Mouse (Mus musculus): ENCODE measurements at regions not wholly inside any gene's neighbourhood (a gene's known extent, or its start where the extent isn't known, plus 50 kb on each side); places are given as distances from the start of the nearest gene placed in this dataset.

GRCm38 (mm10) chr14:105813661-105814060 is 83.0 kb downstream of the Spry2 start:
- Histone ChIP-seq H3K4me3 (replicated peaks) (no peak overlapping the region), H3K4me1 (peaks cover 3% of the 10 kb centered on the region; the same call in 1 of the 2 replicates), H3K27me3 (replicated peaks) (no peaks in the 10 kb centered on the region), H3K9me3 (peaks cover 13% of the 10 kb centered on the region), H3K36me3 (replicated peaks; ENCODE audit: low read length) (no peaks in the 10 kb centered on the region)
- TF ChIP-seq GATA1 (IDR thresholded peaks at IDR 0.05; ENCODE audit: borderline replicate concordance, low read length) (no peak), FLI1 (IDR thresholded peaks at IDR 0.05; ENCODE audit: low read length) (no peak)

GRCm38 (mm10) chr14:105813097-105813496 is 83.5 kb downstream of the Spry2 start:
- H3K4me1 ChIP-seq = peaks cover 3% of the 10 kb centered on the region; the same call in 1 of the 2 replicates
- peaks cover 11% of the 10 kb centered on the region for H3K9me3 ChIP-seq
- no peak overlapping the region for H3K4me3 ChIP-seq (replicated peaks)
- TF ChIP-seq GATA1 (IDR thresholded peaks at IDR 0.05; ENCODE audit: borderline replicate concordance, low read length) (no peak), FLI1 (IDR thresholded peaks at IDR 0.05; ENCODE audit: low read length) (no peak)
- H3K36me3 ChIP-seq (replicated peaks; ENCODE audit: low read length) = no peaks in the 10 kb centered on the region
- no peaks in the 10 kb centered on the region for H3K27me3 ChIP-seq (replicated peaks)

GRCm38 (mm10) chr14:105805762-105806161 is 90.9 kb downstream of the Spry2 start:
- peaks cover 41% of the 10 kb centered on the region for H3K4me1 ChIP-seq
- no peaks in the 10 kb centered on the region for H3K27me3 ChIP-seq (replicated peaks)
- H3K4me3 ChIP-seq (replicated peaks) = no peak overlapping the region
- TF ChIP-seq FLI1 (IDR thresholded peaks at IDR 0.05; ENCODE audit: low read length) = no peak
- no peak for TF ChIP-seq GATA1 (IDR thresholded peaks at IDR 0.05; ENCODE audit: borderline replicate concordance, low read length)
- no peaks in the 10 kb centered on the region for H3K9me3 ChIP-seq
- H3K36me3 ChIP-seq (replicated peaks; ENCODE audit: low read length) = no peaks in the 10 kb centered on the region

DNA sequence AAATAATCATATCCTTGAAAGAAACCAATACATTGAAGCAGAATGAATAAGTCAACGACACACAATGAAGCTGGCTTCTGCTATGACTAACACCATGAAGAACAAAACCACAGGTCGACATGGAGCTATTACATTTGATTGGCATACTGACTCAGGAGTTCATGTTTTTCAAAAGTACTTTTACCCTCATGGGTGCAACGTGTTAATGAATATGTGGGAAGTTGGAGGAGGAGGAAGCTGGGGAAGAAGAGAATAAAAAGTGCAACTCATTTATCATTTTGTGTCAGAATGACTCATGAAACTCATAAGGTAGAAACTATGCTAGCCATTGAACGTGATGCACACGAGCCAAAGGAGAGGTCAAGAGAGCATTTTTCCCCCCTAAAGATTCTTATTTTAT is 91.3 kb downstream of the Spry2 start:
- Histone ChIP-seq H3K4me1 (peaks cover 41% of the 10 kb centered on the region), H3K27me3 (replicated peaks) (no peaks in the 10 kb centered on the region), H3K9me3 (no peaks in the 10 kb centered on the region), H3K36me3 (replicated peaks; ENCODE audit: low read length) (no peaks in the 10 kb centered on the region), H3K4me3 (replicated peaks) (no peak overlapping the region)
- TF ChIP-seq GATA1 (IDR thresholded peaks at IDR 0.05; ENCODE audit: borderline replicate concordance, low read length) (no peak), FLI1 (IDR thresholded peaks at IDR 0.05; ENCODE audit: low read length) (no peak)

GRCm38 (mm10) chr14:105804761-105805160 is 91.9 kb downstream of the Spry2 start:
- no peaks in the 10 kb centered on the region for H3K27me3 ChIP-seq (replicated peaks)
- no peak overlapping the region for H3K4me3 ChIP-seq (replicated peaks)
- no peaks in the 10 kb centered on the region for H3K36me3 ChIP-seq (replicated peaks; ENCODE audit: low read length)
- H3K9me3 ChIP-seq = no peaks in the 10 kb centered on the region
- TF ChIP-seq FLI1 (IDR thresholded peaks at IDR 0.05; ENCODE audit: low read length) (no peak), GATA1 (IDR thresholded peaks at IDR 0.05; ENCODE audit: borderline replicate concordance, low read length) (no peak)
- peaks cover 41% of the 10 kb centered on the region for H3K4me1 ChIP-seq

DNA sequence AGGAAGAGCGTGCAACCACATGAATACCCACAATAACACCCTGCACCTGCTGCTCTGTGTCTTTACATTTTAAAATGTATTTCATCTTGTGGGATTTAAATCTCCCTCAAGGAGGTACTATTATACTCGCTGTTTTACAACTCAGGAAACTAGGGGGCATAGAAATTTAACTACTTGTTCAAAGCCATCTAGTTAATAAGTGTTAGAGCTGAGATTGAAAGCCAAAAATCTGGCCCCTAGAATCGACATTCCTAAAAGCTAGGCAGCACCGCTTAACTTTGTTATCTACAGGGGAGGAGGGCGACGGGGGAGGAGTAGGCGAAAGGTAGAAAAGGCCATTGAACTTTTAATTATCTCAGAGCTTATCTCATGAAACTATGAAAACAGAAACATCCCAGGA is 93.3 kb downstream of the Spry2 start:
- Histone ChIP-seq H3K27me3 (replicated peaks) (no peaks in the 10 kb centered on the region), H3K4me1 (peaks cover 42% of the 10 kb centered on the region), H3K4me3 (replicated peaks) (no peak overlapping the region), H3K9me3 (no peaks in the 10 kb centered on the region), H3K36me3 (replicated peaks; ENCODE audit: low read length) (no peaks in the 10 kb centered on the region)
- TF ChIP-seq FLI1 (IDR thresholded peaks at IDR 0.05; ENCODE audit: low read length) (no peak), GATA1 (IDR thresholded peaks at IDR 0.05; ENCODE audit: borderline replicate concordance, low read length) (no peak)

GRCm38 (mm10) chr14:105802529-105803280 is 93.9 kb downstream of the Spry2 start:
- Histone ChIP-seq H3K4me3 (replicated peaks) (peak overlapping the region; percentile 82), H3K9me3 (no peaks in the 10 kb centered on the region), H3K4me1 (peaks cover 46% of the 10 kb centered on the region), H3K36me3 (replicated peaks; ENCODE audit: low read length) (no peaks in the 10 kb centered on the region), H3K27me3 (replicated peaks) (no peaks in the 10 kb centered on the region)
- no peak for TF ChIP-seq GATA1 (IDR thresholded peaks at IDR 0.05; ENCODE audit: borderline replicate concordance, low read length)
- TF ChIP-seq FLI1 (IDR thresholded peaks at IDR 0.05; ENCODE audit: low read length) = no peak

DNA sequence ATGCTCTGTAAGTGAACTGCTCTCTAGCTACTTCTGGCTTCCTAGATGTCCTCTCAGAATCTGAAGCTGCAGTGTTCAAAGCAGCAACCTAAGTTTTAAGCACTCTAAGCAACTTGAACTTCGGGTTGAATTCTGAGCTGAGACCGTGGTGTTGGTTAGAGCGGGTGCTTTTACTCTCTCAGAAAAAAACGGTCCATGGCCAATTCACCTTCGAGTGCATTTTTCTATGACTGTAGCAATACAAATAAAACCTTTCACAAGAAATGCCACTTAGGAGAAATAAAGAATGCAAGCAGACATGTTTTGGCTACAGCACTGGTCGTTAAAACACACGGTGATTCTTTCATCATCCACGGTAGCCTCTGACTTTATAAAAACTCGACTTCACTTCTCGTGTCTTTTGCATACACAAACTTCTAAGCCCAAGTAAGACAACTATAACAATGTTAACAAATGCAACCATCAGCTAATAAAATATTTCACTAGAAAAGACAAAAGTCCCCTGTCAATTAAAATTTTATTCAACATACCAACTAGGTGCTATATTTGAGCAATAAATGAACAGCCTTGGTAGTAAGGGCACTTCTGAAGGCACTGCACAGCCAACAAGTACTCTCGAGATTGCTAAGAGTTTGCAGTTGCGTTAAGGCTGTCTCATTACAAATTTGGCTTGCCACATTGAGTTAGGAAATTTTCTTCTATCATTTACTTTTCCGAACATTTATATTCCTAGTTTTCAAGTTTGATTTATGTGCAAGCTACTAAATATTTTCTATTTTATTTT is 96.3 kb downstream of the Spry2 start:
- no peaks in the 10 kb centered on the region for H3K36me3 ChIP-seq (replicated peaks; ENCODE audit: low read length)
- H3K4me1 ChIP-seq = peaks cover 42% of the 10 kb centered on the region
- H3K9me3 ChIP-seq = no peaks in the 10 kb centered on the region
- H3K4me3 ChIP-seq (replicated peaks) = no peak overlapping the region
- TF ChIP-seq GATA1 (IDR thresholded peaks at IDR 0.05; ENCODE audit: borderline replicate concordance, low read length) = no peak
- no peak for TF ChIP-seq FLI1 (IDR thresholded peaks at IDR 0.05; ENCODE audit: low read length)
- no peaks in the 10 kb centered on the region for H3K27me3 ChIP-seq (replicated peaks)

DNA sequence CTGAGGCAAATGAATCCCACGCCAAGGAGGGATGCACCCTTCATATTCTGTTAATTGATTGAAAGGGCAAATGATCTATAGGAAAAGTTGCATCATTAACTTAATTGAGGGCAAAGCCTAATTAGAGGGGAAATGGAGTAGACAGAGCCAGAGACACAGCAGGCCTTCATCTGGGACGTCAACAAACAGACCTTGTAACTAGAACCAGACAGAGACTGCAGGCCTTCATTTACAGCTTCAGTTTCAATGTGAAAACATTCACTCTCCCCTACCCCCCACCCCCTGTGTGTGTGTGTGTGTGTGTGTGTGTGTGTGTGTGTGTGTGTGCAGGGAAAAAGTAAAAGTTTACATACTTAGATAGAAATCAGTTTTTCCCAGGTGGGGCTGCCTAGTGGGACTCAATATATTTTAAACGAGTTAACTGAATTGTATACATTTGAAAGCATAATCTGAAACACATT is 97.2 kb downstream of the Spry2 start:
- Histone ChIP-seq H3K36me3 (replicated peaks; ENCODE audit: low read length) (no peaks in the 10 kb centered on the region), H3K4me3 (replicated peaks) (no peak overlapping the region), H3K9me3 (no peaks in the 10 kb centered on the region), H3K4me1 (peaks cover 33% of the 10 kb centered on the region), H3K27me3 (replicated peaks) (no peaks in the 10 kb centered on the region)
- no peak for TF ChIP-seq FLI1 (IDR thresholded peaks at IDR 0.05; ENCODE audit: low read length)

All from megakaryocyte, embryonic 14.5 days (primary cell).